In genomic region chr12:98046459-98047440, GRCm38 (mm10) we compare ENCODE assay signal across 17 mouse cellular contexts.
DNase-seq lines count a peak whose midpoint lies in the region; ATAC-seq and TF ChIP-seq lines count a peak whose summit lies in the region.
"Had no signal": no experiment of that assay in that cellular context is flagged by ENCODE, and none has a peak within 500 bp of the region (broad histone marks: within the 10 kb centered on the region; RNA-seq: fewer than 3 reads in every experiment).

No protein-coding gene starts in this region.

- no peaks in the 10 kb centered on the region for H3K27me3 ChIP-seq in hindbrain, embryonic 14.5 days (ENCODE audit: control insufficient read depth, insufficient read depth, low read length)
- no peaks in the 10 kb centered on the region for H3K27me3 ChIP-seq in hindbrain, embryonic 11.5 days (ENCODE audit: control insufficient read depth, insufficient read depth, low read length)
- H3K27me3 ChIP-seq in forebrain, embryonic 12.5 days: no peaks in the 10 kb centered on the region
- no peaks in the 10 kb centered on the region for H3K27me3 ChIP-seq in midbrain, embryonic 15.5 days (replicated peaks)
- H3K27me3 ChIP-seq in kidney, adult 2 months (replicated peaks; ENCODE audit: control insufficient read depth, insufficient read depth, low read length): no peaks in the 10 kb centered on the region
- H3K27me3 ChIP-seq: hindbrain, embryonic 15.5 days had no signal

- peaks cover 13% of the 10 kb centered on the region for H3K4me1 ChIP-seq in hindbrain, embryonic 14.5 days (replicated peaks; ENCODE audit: control insufficient read depth, insufficient read depth, low read length)
- H3K4me1 ChIP-seq in hindbrain, embryonic 11.5 days (replicated peaks; ENCODE audit: control insufficient read depth, insufficient read depth, low read length): no peaks in the 10 kb centered on the region
- peaks cover 29% of the 10 kb centered on the region for H3K4me1 ChIP-seq in forebrain, embryonic 12.5 days
- H3K4me1 ChIP-seq in midbrain, embryonic 15.5 days: peaks cover 11% of the 10 kb centered on the region
- H3K4me1 ChIP-seq in kidney, adult 2 months (ENCODE audit: control insufficient read depth, insufficient read depth, low read length): no peaks in the 10 kb centered on the region

- H3K4me3 ChIP-seq in hindbrain, embryonic 14.5 days (replicated peaks; ENCODE audit: low read length): no peak overlapping the region
- no peak overlapping the region for H3K4me3 ChIP-seq in hindbrain, embryonic 11.5 days (ENCODE audit: low read depth, low read length)
- no peak overlapping the region for H3K4me3 ChIP-seq in forebrain, embryonic 12.5 days (replicated peaks)
- no peak overlapping the region for H3K4me3 ChIP-seq in layer of hippocampus, adult 2 months
- no peak overlapping the region for H3K4me3 ChIP-seq in midbrain, embryonic 15.5 days
- H3K4me3 ChIP-seq in kidney, adult 2 months (ENCODE audit: insufficient read depth, low read depth, low read length): no peak overlapping the region
- H3K4me3 ChIP-seq: erythroblast, embryonic 14.5 days; heart, embryonic 10.5 days; hindbrain, embryonic 15.5 days had no signal

- H3K9ac ChIP-seq in hindbrain, embryonic 14.5 days: no peak overlapping the region
- H3K9ac ChIP-seq in hindbrain, embryonic 11.5 days (ENCODE audit: low read depth, low read length): no peak overlapping the region
- H3K9ac ChIP-seq in forebrain, embryonic 12.5 days: no peak overlapping the region
- no peak overlapping the region for H3K9ac ChIP-seq in midbrain, embryonic 15.5 days
- H3K9ac ChIP-seq: hindbrain, embryonic 15.5 days had no signal

- H3K9me3 ChIP-seq in hindbrain, embryonic 14.5 days (ENCODE audit: control insufficient read depth, low read length): no peaks in the 10 kb centered on the region
- H3K9me3 ChIP-seq in hindbrain, embryonic 11.5 days (ENCODE audit: control insufficient read depth, low read length): no peaks in the 10 kb centered on the region
- no peaks in the 10 kb centered on the region for H3K9me3 ChIP-seq in forebrain, embryonic 12.5 days
- no peaks in the 10 kb centered on the region for H3K9me3 ChIP-seq in midbrain, embryonic 15.5 days
- H3K9me3 ChIP-seq: heart, embryonic 10.5 days; hindbrain, embryonic 15.5 days had no signal

- no peaks in the 10 kb centered on the region for H3K36me3 ChIP-seq in hindbrain, embryonic 14.5 days (replicated peaks; ENCODE audit: control insufficient read depth, insufficient read depth)
- H3K36me3 ChIP-seq in hindbrain, embryonic 11.5 days (ENCODE audit: control insufficient read depth, insufficient read depth, low read length): no peaks in the 10 kb centered on the region
- no peaks in the 10 kb centered on the region for H3K36me3 ChIP-seq in forebrain, embryonic 12.5 days (replicated peaks)
- H3K36me3 ChIP-seq in midbrain, embryonic 15.5 days (replicated peaks): no peaks in the 10 kb centered on the region
- H3K36me3 ChIP-seq in kidney, adult 2 months (ENCODE audit: control insufficient read depth, insufficient read depth, low read length): no peaks in the 10 kb centered on the region
- H3K36me3 ChIP-seq: heart, embryonic 10.5 days; hindbrain, embryonic 15.5 days had no signal

- ATAC-seq in hindbrain, embryonic 14.5 days (ENCODE audit: low FRiP score): peak; percentile 27; the same call in 1 of the 2 replicates
- no peak for ATAC-seq in hindbrain, embryonic 11.5 days (ENCODE audit: low FRiP score)
- peak; percentile 69; the same call in 1 of the 2 replicates for ATAC-seq in forebrain, embryonic 12.5 days (ENCODE audit: low FRiP score)
- ATAC-seq in midbrain, embryonic 15.5 days (replicated peaks): peak; percentile 50; the same call in 1 of the 2 replicates
- ATAC-seq in megakaryocyte progenitor cell, adult 5-6 weeks (replicated peaks; ENCODE audit: poor library complexity): no peak

- no peak for DNase-seq in hindbrain, embryonic 14.5 days (ENCODE audit: low spot score)
- DNase-seq in hindbrain, embryonic 11.5 days (ENCODE audit: low spot score): no peak
- DNase-seq in layer of hippocampus, adult 2 months (ENCODE audit: low spot score in 2 of 2): peak; percentile 72 to 83
- no peak for DNase-seq in kidney, adult 2 months
- DNase-seq in urinary bladder, adult 18-20 months (ENCODE audit: low spot score in 2 of 2): no peak
- DNase-seq: adrenal gland, postnatal 36 days; cerebellum, adult 8-10 months; liver; lung, postnatal 36 days; thymus, postnatal 4 days had no signal

- H3K4me2 ChIP-seq in hindbrain, embryonic 14.5 days (replicated peaks): no peak overlapping the region
- H3K4me2 ChIP-seq in hindbrain, embryonic 11.5 days (replicated peaks; ENCODE audit: low read depth, low read length): no peak overlapping the region
- H3K4me2 ChIP-seq in forebrain, embryonic 12.5 days: no peak overlapping the region
- no peak overlapping the region; the same call in 1 of the 2 replicates for H3K4me2 ChIP-seq in midbrain, embryonic 15.5 days
- H3K4me2 ChIP-seq: hindbrain, embryonic 15.5 days had no signal

- TF ChIP-seq POLR2A in kidney, adult 2 months (IDR thresholded peaks at IDR 0.05; ENCODE audit: low read depth, low read length): no peak

- WGBS in hindbrain, embryonic 14.5 days: 42% methylated on average over 11 of the region's 11 CpGs
- WGBS in hindbrain, embryonic 11.5 days: 63% methylated on average over 11 of the region's 11 CpGs
- 33% methylated on average over 11 of the region's 11 CpGs for WGBS in forebrain, embryonic 12.5 days
- 27% methylated on average over 11 of the region's 11 CpGs for WGBS in midbrain, embryonic 15.5 days
- 71% methylated on average over 11 of the region's 11 CpGs for WGBS in kidney, adult 2 months

- TF ChIP-seq CTCF in layer of hippocampus, adult 2 months (conservative IDR thresholded peaks at IDR 0.05): no peak
- no peak for TF ChIP-seq CTCF in kidney, adult 2 months (conservative IDR thresholded peaks at IDR 0.05; ENCODE audit: insufficient read depth, insufficient read length, low read depth, low read length)

- no peak overlapping the region for H3K27ac ChIP-seq in hindbrain, embryonic 14.5 days
- no peak overlapping the region for H3K27ac ChIP-seq in hindbrain, embryonic 11.5 days (ENCODE audit: low read depth, low read length)
- H3K27ac ChIP-seq in forebrain, embryonic 12.5 days: peak overlapping the region; percentile 47; the same call in 1 of the 2 replicates
- H3K27ac ChIP-seq in layer of hippocampus, adult 2 months: peak overlapping the region; percentile 88
- peak overlapping the region; percentile 28; the same call in 1 of the 2 replicates for H3K27ac ChIP-seq in midbrain, embryonic 15.5 days
- H3K27ac ChIP-seq in kidney, adult 2 months (ENCODE audit: insufficient read depth, low read depth, low read length): no peak overlapping the region
- H3K27ac ChIP-seq: heart, embryonic 10.5 days; hindbrain, embryonic 15.5 days; kidney, postnatal 0 days had no signal

Comparison
In these comparisons a context has a peak if more than half of its experiments do, and no peak if none do; other contexts are left out.
1. ATAC-seq: peak in hindbrain, embryonic 14.5 days (single experiment), forebrain, embryonic 12.5 days (single experiment) and midbrain, embryonic 15.5 days (single experiment); none in hindbrain, embryonic 11.5 days (single experiment) and megakaryocyte progenitor cell, adult 5-6 weeks (single experiment).
2. DNase-seq: peak in layer of hippocampus, adult 2 months (2 of 2); none in hindbrain, embryonic 14.5 days (single experiment), hindbrain, embryonic 11.5 days (single experiment), kidney, adult 2 months (single experiment) and urinary bladder, adult 18-20 months (0 of 2).
3. H3K27ac ChIP-seq: peak in forebrain, embryonic 12.5 days (single experiment), layer of hippocampus, adult 2 months (single experiment) and midbrain, embryonic 15.5 days (single experiment); none in hindbrain, embryonic 14.5 days (single experiment), hindbrain, embryonic 11.5 days (single experiment) and kidney, adult 2 months (single experiment).